Mouse (Mus musculus) C2C12 (cell line): ENCODE results near the gene Dhx29. TPM values are rescaled to one million over a fixed set of nuclear protein-coding genes. Genes with fewer than 3 reads are reported as not detected.

Experiments
- H3K27me3 ChIP-seq: one replicate; pipeline ENCODE4 v1.6.1; 2011; ENCODE audit not compliant: control insufficient read depth, insufficient read depth, insufficient read length
- H3K36me3 ChIP-seq: one replicate; pipeline ENCODE4 v1.6.1; 2011; ENCODE audit not compliant: control insufficient read depth, insufficient read depth
- H3K4me3 ChIP-seq: one replicate; pipeline ENCODE4 v1.5.1; 2011; ENCODE audit warnings: mild to moderate bottlenecking, control low read depth; ENCODE audit not compliant: poor library complexity, insufficient read depth, severe bottlenecking
- H3K79me2 ChIP-seq: one replicate; pipeline ENCODE4 v1.6.1; 2011; ENCODE audit not compliant: control insufficient read depth, insufficient read depth
- H3K79me3 ChIP-seq: one replicate; pipeline ENCODE4 v1.6.1; 2011; ENCODE audit warnings: low read depth, control low read depth
- H3ac ChIP-seq: one replicate; pipeline ENCODE3; 2011; ENCODE audit warnings: low read depth; ENCODE audit not compliant: control insufficient read depth, insufficient read length
- CEBPB ChIP-seq: IDR thresholded peaks from one replicate; pipeline ENCODE4 v1.6.1; 2011; ENCODE audit warnings: low read depth, mild to moderate bottlenecking, control low read depth, moderate library complexity
- CTCF ChIP-seq: IDR thresholded peaks from one replicate; pipeline ENCODE4 v1.5.1; 2011; ENCODE audit not compliant: control insufficient read depth, insufficient read depth, insufficient read length
- FOSL1 ChIP-seq: IDR thresholded peaks from one replicate; pipeline ENCODE4 v1.8.0; 2011; ENCODE audit warnings: mild to moderate bottlenecking, low read length; ENCODE audit not compliant: poor library complexity, insufficient read depth, severe bottlenecking
- MAX ChIP-seq: IDR thresholded peaks from one replicate; pipeline ENCODE4 v1.6.1; 2011; ENCODE audit warnings: mild to moderate bottlenecking, control low read depth
- MYOD1 ChIP-seq: IDR thresholded peaks from one replicate; pipeline ENCODE4 v1.6.1; 2011; ENCODE audit warnings: low read depth; ENCODE audit not compliant: control insufficient read depth, insufficient read length
- MYOG ChIP-seq: IDR thresholded peaks from one replicate; pipeline ENCODE4 v1.6.1; 2011; ENCODE audit not compliant: control insufficient read depth, insufficient read length; ENCODE audit errors: extremely low read depth
- USF1 ChIP-seq: IDR thresholded peaks from one replicate; pipeline ENCODE4 v1.6.1; 2011; ENCODE audit warnings: low read depth, mild to moderate bottlenecking, control low read depth, moderate library complexity
- long read RNA-seq, 2 experiments: library from polyadenylated mRNA; unstranded; transcript quantifications; one replicate each; pipeline ENCODE4 v2.0.0; 2019 to 2020
- polyA plus RNA-seq: library from polyadenylated mRNA; unstranded; fragments of >200 nt; fragmentation: generic; extraction: Trizol; gene quantifications from one replicate; pipeline ENCODE4 v1.2.1, GENCODE M21; 2012; ENCODE audit warnings: missing spikeins

Gene Dhx29
- polyA plus RNA-seq, result 12.5 TPM
- long read RNA-seq, experiment 1, full-length matches to known transcripts, result 3 of 15 reads
- long read RNA-seq, experiment 1, partial matches to known transcripts, result 11 of 15 reads
- long read RNA-seq, experiment 1, other reads (novel, unspliced or antisense), result 1 of 15 reads
- long read RNA-seq, experiment 2, full-length matches to known transcripts, result 189 of 231 reads
- long read RNA-seq, experiment 2, partial matches to known transcripts, result 29 of 231 reads
- long read RNA-seq, experiment 2, other reads (novel, unspliced or antisense), result 13 of 231 reads

GRCm38 (mm10) chr13:112927287-112928001 is at the start of gene Dhx29, which contains the start of gene Mtrex:
Dhx29 (plus strand) TSS chr13:112927454.
Mtrex (minus strand) TSS chr13:112927398.
- Histone ChIP-seq H3K27me3 (no peaks in the 10 kb centered on the region), H3K4me3 (peak within 1 kb of the TSS; percentile 89), H3K79me2 (peaks cover 63% of the 10 kb centered on the region), H3ac (peak within 1 kb of the TSS; percentile 88), H3K36me3 (peaks cover 18% of the 10 kb centered on the region), H3K79me3 (peaks cover 53% of the 10 kb centered on the region)
- no peak for TF ChIP-seq MAX
- peak; percentile 77 for TF ChIP-seq USF1
- no peak for TF ChIP-seq MYOD1
- TF ChIP-seq MYOG, result no peak

GRCm38 (mm10) chr13:112887234-112887633 is 40.0 kb upstream of the Dhx29 start:
- H3K4me3 ChIP-seq, result no peak overlapping the region

GRCm38 (mm10) chr13:112902176-112902575 is 25.1 kb upstream of the Dhx29 start:
- Histone ChIP-seq H3K4me3 (no peak overlapping the region), H3K79me3 (no peaks in the 10 kb centered on the region), H3K79me2 (no peaks in the 10 kb centered on the region), H3K27me3 (no peaks in the 10 kb centered on the region), H3K36me3 (peaks cover 76% of the 10 kb centered on the region), H3ac (no peak overlapping the region)
- TF ChIP-seq MYOD1 (no peak), MYOG (no peak), USF1 (no peak), FOSL1 (no peak), CTCF (no peak), MAX (no peak), CEBPB (no peak)

More at GRCm38 (mm10) chr13:112887234-112887633, 40.0 kb upstream of the Dhx29 start:
- H3K36me3 ChIP-seq, result peaks cover 74% of the 10 kb centered on the region
- no peaks in the 10 kb centered on the region for H3K79me3 ChIP-seq
- no peaks in the 10 kb centered on the region for H3K79me2 ChIP-seq
- H3ac ChIP-seq, result no peak overlapping the region
- no peaks in the 10 kb centered on the region for H3K27me3 ChIP-seq
- no peak for TF ChIP-seq MYOD1
- no peak for TF ChIP-seq FOSL1
- no peak for TF ChIP-seq CEBPB
- no peak for TF ChIP-seq USF1
- TF ChIP-seq CTCF, result no peak
- no peak for TF ChIP-seq MYOG
- TF ChIP-seq MAX, result no peak

- no peaks in the 10 kb centered on the region for H3K27me3 ChIP-seq
- H3K79me2 ChIP-seq, result no peaks in the 10 kb centered on the region
- no peak overlapping the region for H3ac ChIP-seq
- no peak for TF ChIP-seq USF1
- TF ChIP-seq MYOD1, result no peak
- TF ChIP-seq FOSL1, result no peak
- no peak for TF ChIP-seq MAX
- TF ChIP-seq CTCF, result no peak
- no peak for TF ChIP-seq CEBPB
- TF ChIP-seq MYOG, result no peak
- peaks cover 78% of the 10 kb centered on the region for H3K36me3 ChIP-seq
- H3K79me3 ChIP-seq, result no peaks in the 10 kb centered on the region
- no peak overlapping the region for H3K4me3 ChIP-seq
Measured at GRCm38 (mm10) chr13:112909663-112910062, 17.6 kb upstream of the Dhx29 start.

GRCm38 (mm10) chr13:112910434-112910833 is 16.8 kb upstream of the Dhx29 start:
- peaks cover 72% of the 10 kb centered on the region for H3K36me3 ChIP-seq
- H3K4me3 ChIP-seq, result no peak overlapping the region
- peaks cover 4% of the 10 kb centered on the region for H3K79me2 ChIP-seq
- H3ac ChIP-seq, result no peak overlapping the region
- H3K79me3 ChIP-seq, result no peaks in the 10 kb centered on the region
- H3K27me3 ChIP-seq, result no peaks in the 10 kb centered on the region
- TF ChIP-seq CEBPB, result no peak
